Mouse (Mus musculus) retina, postnatal 1 day (tissue): ENCODE measurements around the gene Prdm16.

Experiments
- DNase-seq: peaks from one replicate; pipeline ENCODE4 v3.0.0-alpha.2; 2012

The Prdm16 gene

GRCm38 (mm10) chr4:154639591-154640442, 3.1 kb upstream of the Prdm16 start:
- peak; percentile 21 for DNase-seq

- peak; percentile 43 for DNase-seq
These were observed 2.5 kb upstream of the Prdm16 start for GRCm38 (mm10) chr4:154639126-154639525.

GRCm38 (mm10) chr4:154638320-154638886, 1.7 kb upstream of the Prdm16 start:
- DNase-seq = no peak

GRCm38 (mm10) chr4:154637468-154638319, 1.0 kb upstream of the Prdm16 start:
- peak; percentile 25 for DNase-seq

GRCm38 (mm10) chr4:154636053-154636433, 630 bp downstream of the Prdm16 start:
- DNase-seq = peak; percentile 82

GRCm38 (mm10) chr4:154635241-154636052, 1.2 kb downstream of the Prdm16 start:
- DNase-seq = peak; percentile 67

GRCm38 (mm10) chr4:154634470-154635240, 2.0 kb downstream of the Prdm16 start:
- DNase-seq = no peak

GRCm38 (mm10) chr4:154634001-154634400, 2.7 kb downstream of the Prdm16 start:
- no peak for DNase-seq

- DNase-seq = no peak
These were observed 3.6 kb downstream of the Prdm16 start for GRCm38 (mm10) chr4:154632800-154633764.

- DNase-seq = no peak
These were observed 5.9 kb downstream of the Prdm16 start for GRCm38 (mm10) chr4:154630763-154631162.

- DNase-seq = no peak
These were observed 9.1 kb downstream of the Prdm16 start for GRCm38 (mm10) chr4:154627419-154628142.

GRCm38 (mm10) chr4:154626282-154626681, 10.4 kb downstream of the Prdm16 start:
- no peak for DNase-seq

GRCm38 (mm10) chr4:154625710-154626109, 11.0 kb downstream of the Prdm16 start:
- DNase-seq = no peak

GRCm38 (mm10) chr4:154623241-154623640, 13.4 kb downstream of the Prdm16 start:
- no peak for DNase-seq

GRCm38 (mm10) chr4:154622521-154622920, 14.2 kb downstream of the Prdm16 start:
- no peak for DNase-seq

- no peak for DNase-seq
These were observed 25.5 kb downstream of the Prdm16 start for GRCm38 (mm10) chr4:154611167-154611566.

GRCm38 (mm10) chr4:154607724-154608123, 28.9 kb downstream of the Prdm16 start:
- DNase-seq = no peak

GRCm38 (mm10) chr4:154604442-154604830, 32.2 kb downstream of the Prdm16 start:
- DNase-seq = no peak

GRCm38 (mm10) chr4:154603663-154604441, 32.8 kb downstream of the Prdm16 start:
- DNase-seq = peak; percentile 84
